Mouse (Mus musculus) MEL (cell line): Measurements from ENCODE around the gene Tro. TPM values are rescaled to one million over a fixed set of nuclear protein-coding genes. Genes with fewer than 3 reads are reported as not detected.

ENCODE experiments used
- DNase-seq: peaks from one replicate; pipeline ENCODE4 v3.0.0; 2011; ENCODE audit warnings: low read depth, low spot score
- H3K27ac ChIP-seq: 2 replicates; pipeline ENCODE4 v1.5.1; 2012; ENCODE audit warnings: low read depth, mild to moderate bottlenecking, control low read depth, low read length, moderate library complexity; ENCODE audit not compliant: control insufficient read depth
- H3K27me3 ChIP-seq, 2 experiments: fragments of 150-350 bp in 1 of 2; sonication (generic) in 1 of 2; 2 replicates each; pipeline ENCODE4 v1.6.1; 2012; ENCODE audit warnings: low read length in 2 of 2, mild to moderate bottlenecking in 2 of 2, improper control_type of control experiment in 1 of 2, moderate library complexity in 1 of 2; ENCODE audit not compliant: insufficient read depth in 2 of 2, control insufficient read depth in 1 of 2
- H3K36me3 ChIP-seq, 2 experiments: 2 replicates each; pipeline ENCODE4 v1.6.1; 2012 to 2014; ENCODE audit warnings: low read length in 2 of 2, improper control_type of control experiment in 1 of 2, inconsistent platforms in 1 of 2, mild to moderate bottlenecking in 1 of 2; ENCODE audit not compliant: insufficient read depth in 2 of 2, control insufficient read depth in 1 of 2
- H3K4me1 ChIP-seq, 2 experiments: fragments of 150-350 bp in 1 of 2; sonication (generic) in 1 of 2; 2 replicates each; pipeline ENCODE4 v1.6.1; 2012; ENCODE audit warnings: low read length in 2 of 2, improper control_type of control experiment in 1 of 2, mild to moderate bottlenecking in 1 of 2; ENCODE audit not compliant: insufficient read depth in 2 of 2, control insufficient read depth in 1 of 2
- H3K4me3 ChIP-seq, 2 experiments: fragments of 150-350 bp in 1 of 2; sonication (generic) in 1 of 2; 2 replicates each; pipeline ENCODE4 v1.5.1; 2012; ENCODE audit warnings: low read depth in 2 of 2, low read length in 2 of 2, mild to moderate bottlenecking in 2 of 2, moderate library complexity in 2 of 2, control low read depth in 1 of 2, improper control_type of control experiment in 1 of 2; ENCODE audit not compliant: control insufficient read depth in 1 of 2, insufficient read depth in 1 of 2
- H3K79me2 ChIP-seq: 2 replicates; pipeline ENCODE4 v1.6.1; 2012; ENCODE audit warnings: mild to moderate bottlenecking, low read length, moderate library complexity; ENCODE audit not compliant: control insufficient read depth, poor library complexity, insufficient read depth
- H3K9ac ChIP-seq: 2 replicates; pipeline ENCODE4 v1.6.1; 2012; ENCODE audit warnings: low read depth, mild to moderate bottlenecking, control low read depth, low read length, moderate library complexity; ENCODE audit not compliant: control insufficient read depth, poor library complexity, severe bottlenecking
- H3K9me3 ChIP-seq: fragments of 150-350 bp; sonication (generic); replicated peaks from 2 replicates; pipeline ENCODE4 v1.6.1; 2012; ENCODE audit warnings: mild to moderate bottlenecking, low read length, improper control_type of control experiment, moderate library complexity; ENCODE audit not compliant: insufficient read depth
- BHLHE40 ChIP-seq: IDR thresholded peaks from 2 replicates; pipeline ENCODE4 v1.6.1; 2012; ENCODE audit warnings: low read depth, mild to moderate bottlenecking, inconsistent platforms, low read length, improper control_type of control experiment, borderline replicate concordance
- CHD1 ChIP-seq: IDR thresholded peaks from 2 replicates; pipeline ENCODE4 v1.6.1; 2012; ENCODE audit warnings: low read depth, mild to moderate bottlenecking, inconsistent platforms, low read length, improper control_type of control experiment
- GATA1 ChIP-seq: IDR thresholded peaks from 2 replicates; pipeline ENCODE4 v1.6.1; 2011; ENCODE audit warnings: low read depth, low read length, improper control_type of control experiment
- HCFC1 ChIP-seq: IDR thresholded peaks from 2 replicates; pipeline ENCODE4 v1.6.1; 2012; ENCODE audit warnings: low read depth, mild to moderate bottlenecking, inconsistent platforms, low read length, improper control_type of control experiment, moderate library complexity
- KAT2A ChIP-seq: conservative IDR thresholded peaks from 2 replicates; pipeline ENCODE4 v1.6.1; 2012; ENCODE audit warnings: low read depth, low read length, improper control_type of control experiment, inconsistent platforms
- MAZ ChIP-seq: IDR thresholded peaks from 2 replicates; pipeline ENCODE4 v1.6.1; 2012; ENCODE audit warnings: low read depth, mild to moderate bottlenecking, inconsistent platforms, low read length, improper control_type of control experiment
- MYB ChIP-seq: IDR thresholded peaks from 2 replicates; pipeline ENCODE4 v1.6.1; 2011; ENCODE audit warnings: mild to moderate bottlenecking, low read depth, low read length, improper control_type of control experiment
- NELFE ChIP-seq: IDR thresholded peaks from 2 replicates; pipeline ENCODE4 v1.6.1; 2011; ENCODE audit warnings: low read depth, low read length, improper control_type of control experiment
- POLR2A ChIP-seq, 2 experiments: IDR thresholded peaks; 2 replicates each; pipeline ENCODE4 v1.6.1; 2011 to 2012; ENCODE audit warnings: low read length in 2 of 2, mild to moderate bottlenecking in 2 of 2, control low read depth in 1 of 2, improper control_type of control experiment in 1 of 2, low read depth in 1 of 2, moderate library complexity in 1 of 2; ENCODE audit not compliant: control insufficient read depth in 1 of 2, insufficient read depth in 1 of 2, poor library complexity in 1 of 2
- SIN3A ChIP-seq: IDR thresholded peaks from 2 replicates; pipeline ENCODE4 v1.6.1; 2012; ENCODE audit warnings: low read length, improper control_type of control experiment, inconsistent platforms
- SMC3 ChIP-seq: IDR thresholded peaks from 2 replicates; pipeline ENCODE4 v1.6.1; 2011; ENCODE audit warnings: low read depth, low read length, improper control_type of control experiment
- TAL1 ChIP-seq: IDR thresholded peaks from 2 replicates; pipeline ENCODE4 v1.6.1; 2012; ENCODE audit warnings: mild to moderate bottlenecking, inconsistent platforms, low read length, moderate library complexity, mixed read lengths
- TBP ChIP-seq: IDR thresholded peaks from 2 replicates; pipeline ENCODE4 v1.8.0; 2011; ENCODE audit warnings: low read depth, low read length, improper control_type of control experiment
- polyA plus RNA-seq, 2 experiments: library from polyadenylated mRNA; stranded (reverse) in 1 of 2; unstranded in 1 of 2; fragments of >175 nt in 1 of 2; fragments of >200 nt in 1 of 2; gene quantifications; 2 replicates each; pipeline versions ENCODE4 v1.2.1 to v1.2.4; 2012; ENCODE audit warnings: low replicate concordance in 2 of 2, low read depth in 1 of 2; ENCODE audit not compliant: insufficient read length in 2 of 2, insufficient read depth in 1 of 2, missing spikeins in 1 of 2
- total RNA-seq: library from RNA; depleted of rRNA; stranded (reverse); fragments of 300-350 nt; gene quantifications from 2 replicates; pipeline ENCODE4 v1.2.3, GENCODE M21; 2012; rRNA removed

Gene Tro
- total and polyA plus RNA-seq, 3 experiments, result 0.04 TPM; not detected in 2

- Histone ChIP-seq H3K27ac (no peak overlapping the region), H3K79me2 (no peaks in the 10 kb centered on the region), H3K4me1 (peaks cover 0 to 10% of the 10 kb centered on the region in 2 experiments; a peak in 2 of 4 replicates), H3K36me3 (peaks cover 0 to 9% of the 10 kb centered on the region in 2 experiments; a peak in 2 of 4 replicates), H3K9me3 (no peaks in the 10 kb centered on the region), H3K27me3 (no peaks in the 10 kb centered on the region), H3K4me3 (no peak overlapping the region), H3K9ac (no peak overlapping the region)
- no peak for DNase-seq
- TF ChIP-seq BHLHE40 (no peak), POLR2A (IDR thresholded peaks at IDR 0.05; ENCODE audit: control insufficient read depth in 1 of 2, insufficient read depth in 1 of 2, low read depth in 1 of 2, low read length in 2 of 2, poor library complexity in 1 of 2) (no peak), GATA1 (no peak), SIN3A (no peak), KAT2A (no peak), TAL1 (no peak), NELFE (no peak), MAZ (no peak), CHD1 (no peak), HCFC1 (no peak), SMC3 (no peak), MYB (no peak), TBP (no peak)
These were observed 58.5 kb downstream of the Tro start for GRCm38 (mm10) chrX:150598882-150599281.

Other genes starting within 250 kb of the Tro start
- gene Tmem29, start 198.4 kb downstream of the Tro start, total RNA-seq, result 36.4 and 37.1 TPM in 2 replicates
- gene Tmem29, start 198.4 kb downstream of the Tro start, polyA plus RNA-seq, result 10 to 100 TPM in 1 of 2 experiments, not detected in 1; 66.5 TPM
- gene Alas2, start 110.2 kb downstream of the Tro start, total RNA-seq, result 22.6 and 35.6 TPM in 2 replicates
- 10 to 100 TPM in 1 of 2 experiments, not detected in 1; 79.1 TPM for gene Alas2, start 110.2 kb downstream of the Tro start, polyA plus RNA-seq
- gene Pfkfb1, start 69.4 kb downstream of the Tro start, total RNA-seq, result 1.9 and 2.9 TPM in 2 replicates
- 10 to 100 TPM in 1 of 2 experiments, not detected in 1; 10.3 TPM for gene Pfkfb1, start 69.4 kb downstream of the Tro start, polyA plus RNA-seq
- gene Apex2, start 67.7 kb downstream of the Tro start, total RNA-seq, result 11.5 and 11.9 TPM in 2 replicates
- gene Apex2, start 67.7 kb downstream of the Tro start, polyA plus RNA-seq, result 10 to 100 TPM in 1 of 2 experiments, not detected in 1; 23.4 TPM
- not detected in 2 replicates for gene Maged2, start 156.8 kb upstream of the Tro start, total RNA-seq
- gene Maged2, start 156.8 kb upstream of the Tro start, polyA plus RNA-seq, result not detected